In genomic region chr6:136954715-136955114, GRCm38 (mm10) we compare ENCODE assay signal across 24 mouse cellular contexts. TPM values are rescaled to one million over a fixed set of nuclear protein-coding genes. Genes with fewer than 3 reads are reported as not detected.
DNase-seq lines count a peak whose midpoint lies in the region; ATAC-seq and TF ChIP-seq lines count a peak whose summit lies in the region.
"Had no signal": no experiment of that assay in that cellular context is flagged by ENCODE, and none has a peak within 500 bp of the region (broad histone marks: within the 10 kb centered on the region; RNA-seq: fewer than 3 reads in every experiment).

No protein-coding gene starts in this region.

- no peaks in the 10 kb centered on the region for H3K36me3 ChIP-seq in heart, embryonic 12.5 days
- H3K36me3 ChIP-seq in liver, embryonic 15.5 days (replicated peaks), result no peaks in the 10 kb centered on the region
- no peaks in the 10 kb centered on the region for H3K36me3 ChIP-seq in liver, embryonic 12.5 days
- H3K36me3 ChIP-seq in liver, postnatal 0 days (replicated peaks; ENCODE audit: insufficient read depth, low read length), result no peaks in the 10 kb centered on the region
- H3K36me3 ChIP-seq: embryonic facial prominence, embryonic 13.5 days; embryonic facial prominence, embryonic 15.5 days; forebrain, embryonic 10.5 days; forebrain, embryonic 12.5 days had no signal

- H3K27me3 ChIP-seq in heart, embryonic 12.5 days (replicated peaks), result no peaks in the 10 kb centered on the region
- H3K27me3 ChIP-seq in liver, embryonic 15.5 days, result no peaks in the 10 kb centered on the region
- H3K27me3 ChIP-seq in liver, embryonic 12.5 days (replicated peaks), result no peaks in the 10 kb centered on the region
- H3K27me3 ChIP-seq in liver, postnatal 0 days (ENCODE audit: insufficient read depth, low read length), result no peaks in the 10 kb centered on the region
- H3K27me3 ChIP-seq: embryonic facial prominence, embryonic 13.5 days; embryonic facial prominence, embryonic 15.5 days; forebrain, embryonic 12.5 days had no signal

- no peak overlapping the region for H3K4me3 ChIP-seq in heart, embryonic 12.5 days
- H3K4me3 ChIP-seq in liver, embryonic 15.5 days (replicated peaks), result no peak overlapping the region
- H3K4me3 ChIP-seq in liver, embryonic 12.5 days, result no peak overlapping the region
- no peak overlapping the region for H3K4me3 ChIP-seq in liver, postnatal 0 days (ENCODE audit: low read depth, low read length)
- H3K4me3 ChIP-seq: embryonic facial prominence, embryonic 13.5 days; embryonic facial prominence, embryonic 15.5 days; erythroblast, embryonic 14.5 days; forebrain, embryonic 10.5 days; forebrain, embryonic 12.5 days had no signal

- 0 out of 2 replicates have a peak, but pooled peaks cover 2% of the 10 kb centered on the region for H3K4me1 ChIP-seq in heart, embryonic 12.5 days (replicated peaks)
- 0 out of 2 replicates have a peak, but pooled peaks cover 3% of the 10 kb centered on the region for H3K4me1 ChIP-seq in liver, embryonic 15.5 days (replicated peaks)
- H3K4me1 ChIP-seq in liver, embryonic 12.5 days, result no peaks in the 10 kb centered on the region; the same call in 1 of the 2 replicates
- H3K4me1 ChIP-seq in liver, postnatal 0 days (ENCODE audit: insufficient read depth), result 0 out of 2 replicates have a peak, but pooled peaks cover 3% of the 10 kb centered on the region
- H3K4me1 ChIP-seq: embryonic facial prominence, embryonic 13.5 days; embryonic facial prominence, embryonic 15.5 days; forebrain, embryonic 12.5 days had no signal

- H3K9me3 ChIP-seq in heart, embryonic 12.5 days (replicated peaks), result no peaks in the 10 kb centered on the region
- H3K9me3 ChIP-seq in liver, embryonic 15.5 days (replicated peaks), result no peaks in the 10 kb centered on the region
- no peaks in the 10 kb centered on the region for H3K9me3 ChIP-seq in liver, embryonic 12.5 days (replicated peaks)
- no peaks in the 10 kb centered on the region for H3K9me3 ChIP-seq in liver, postnatal 0 days (ENCODE audit: low read length)
- H3K9me3 ChIP-seq: embryonic facial prominence, embryonic 13.5 days; embryonic facial prominence, embryonic 15.5 days; forebrain, embryonic 10.5 days; forebrain, embryonic 12.5 days had no signal

- H3K27ac ChIP-seq in heart, embryonic 12.5 days (ENCODE audit: poor library complexity, severe bottlenecking), result no peak overlapping the region
- H3K27ac ChIP-seq in liver, embryonic 15.5 days (replicated peaks), result no peak overlapping the region
- no peak overlapping the region for H3K27ac ChIP-seq in liver, embryonic 12.5 days
- H3K27ac ChIP-seq in liver, postnatal 0 days (ENCODE audit: low read depth), result peak overlapping the region; percentile 62; the same call in 1 of the 2 replicates
- H3K27ac ChIP-seq: embryonic facial prominence, embryonic 13.5 days; embryonic facial prominence, embryonic 15.5 days; forebrain, embryonic 10.5 days; forebrain, embryonic 12.5 days had no signal

- DNase-seq in heart, adult 11 months, result peak; percentile 79
- DNase-seq in liver, postnatal 0 days, result peak; percentile 53
- DNase-seq: adrenal gland, adult 2 months; adrenal gland, postnatal 10 days; adrenal gland, postnatal 25 days; B cell, adult 2 months; cerebellum, adult 11 months; cerebellum, adult 18-20 months; cerebellum, adult 8-10 months; cerebellum, adult 9-11 months; cerebellum, postnatal 14 days; cerebellum, postnatal 36 days; embryo, embryonic 11 days had no signal

- H3K9ac ChIP-seq in heart, embryonic 12.5 days, result no peak overlapping the region
- H3K9ac ChIP-seq in liver, embryonic 15.5 days, result no peak overlapping the region
- H3K9ac ChIP-seq in liver, embryonic 12.5 days, result no peak overlapping the region
- H3K9ac ChIP-seq in liver, postnatal 0 days (replicated peaks), result no peak overlapping the region
- H3K9ac ChIP-seq: embryonic facial prominence, embryonic 13.5 days; embryonic facial prominence, embryonic 15.5 days; forebrain, embryonic 12.5 days had no signal

- peak; percentile 93 for TF ChIP-seq EP300 in liver, postnatal 0 days (IDR thresholded peaks at IDR 0.05; ENCODE audit: low read depth)

- H3K4me2 ChIP-seq in heart, embryonic 12.5 days, result no peak overlapping the region
- no peak overlapping the region for H3K4me2 ChIP-seq in liver, embryonic 15.5 days
- H3K4me2 ChIP-seq in liver, embryonic 12.5 days, result no peak overlapping the region
- H3K4me2 ChIP-seq in liver, postnatal 0 days (ENCODE audit: low read depth, low read length), result no peak overlapping the region
- H3K4me2 ChIP-seq: embryonic facial prominence, embryonic 13.5 days; embryonic facial prominence, embryonic 15.5 days; forebrain, embryonic 12.5 days had no signal

- ATAC-seq in heart, embryonic 12.5 days (ENCODE audit: insufficient number of reproducible peaks, low FRiP score), result no peak
- ATAC-seq in liver, embryonic 15.5 days (ENCODE audit: insufficient read depth), result peak; percentile 47; the same call in 1 of the 2 replicates
- no peak for ATAC-seq in liver, embryonic 12.5 days
- peak; percentile 92 for ATAC-seq in liver, postnatal 0 days
- ATAC-seq: forebrain, embryonic 14.5 days; forebrain, embryonic 16.5 days had no signal

- no peak for TF ChIP-seq CTCF in liver, postnatal 0 days (IDR thresholded peaks at IDR 0.05; ENCODE audit: low read depth)

- WGBS in heart, embryonic 12.5 days, result 84% methylated on average over 8 of the region's 8 CpGs
- 69% methylated on average over 8 of the region's 8 CpGs for WGBS in liver, embryonic 15.5 days (ENCODE audit: insufficient replicate concordance)
- WGBS in liver, embryonic 12.5 days (ENCODE audit: insufficient replicate concordance), result 76% methylated on average over 8 of the region's 8 CpGs
- WGBS in liver, postnatal 0 days (ENCODE audit: insufficient replicate concordance), result 70% methylated on average over 8 of the region's 8 CpGs

RNA-seq across cellular contexts. Expression of gene Arhgdib, which starts 13.0 kb away (rescaled TPM):
- 93.8 and 99.8 TPM in 2 replicates for polyA plus RNA-seq in heart, embryonic 12.5 days (2016; fragmentation: Nextera tagmentation; extraction: Ambion mirVana)
- 162 and 172 TPM in 2 replicates for polyA plus RNA-seq in liver, embryonic 15.5 days (2015; fragmentation: Nextera tagmentation; extraction: Ambion mirVana)
- polyA plus RNA-seq in liver, embryonic 12.5 days (2016; fragmentation: Nextera tagmentation; extraction: Ambion mirVana), result 120 and 122 TPM in 2 replicates
- polyA plus RNA-seq in liver, postnatal 0 days (2015; fragmentation: Nextera tagmentation; extraction: Ambion mirVana), result 190 and 192 TPM in 2 replicates

RNA-seq across cellular contexts. Expression of gene Pde6h, which starts 31.1 kb away (rescaled TPM):
- 0.22 TPM in 1 of 2 replicates, not detected in the other for polyA plus RNA-seq in heart, embryonic 12.5 days (2016; fragmentation: Nextera tagmentation; extraction: Ambion mirVana)
- polyA plus RNA-seq in liver, embryonic 15.5 days (2015; fragmentation: Nextera tagmentation; extraction: Ambion mirVana), result not detected in 2 replicates
- not detected in 2 replicates for polyA plus RNA-seq in liver, embryonic 12.5 days (2016; fragmentation: Nextera tagmentation; extraction: Ambion mirVana)
- polyA plus RNA-seq in liver, postnatal 0 days (2015; fragmentation: Nextera tagmentation; extraction: Ambion mirVana), result 0.34 and 0.77 TPM in 2 replicates
- polyA plus RNA-seq: adrenal gland, adult 2 months; embryonic facial prominence, embryonic 11.5 days; embryonic facial prominence, embryonic 13.5 days; embryonic facial prominence, embryonic 15.5 days; erythroblast, embryonic 14.5 days; forebrain, embryonic 10.5 days; forebrain, embryonic 12.5 days; forebrain, embryonic 14.5 days; forebrain, embryonic 16.5 days had no signal

RNA-seq across cellular contexts. Expression of gene Erp27, which starts 32.7 kb away (rescaled TPM):
- polyA plus RNA-seq in heart, embryonic 12.5 days (2016; fragmentation: Nextera tagmentation; extraction: Ambion mirVana), result 0.98 and 1.0 TPM in 2 replicates
- 0.28 and 0.74 TPM in 2 replicates for polyA plus RNA-seq in liver, embryonic 15.5 days (2015; fragmentation: Nextera tagmentation; extraction: Ambion mirVana)
- 0.27 and 0.43 TPM in 2 replicates for polyA plus RNA-seq in liver, embryonic 12.5 days (2016; fragmentation: Nextera tagmentation; extraction: Ambion mirVana)
- polyA plus RNA-seq in liver, postnatal 0 days (2015; fragmentation: Nextera tagmentation; extraction: Ambion mirVana), result 0.40 and 0.42 TPM in 2 replicates
- polyA plus RNA-seq: adrenal gland, adult 2 months; embryonic facial prominence, embryonic 11.5 days; erythroblast, embryonic 14.5 days; forebrain, embryonic 10.5 days; forebrain, embryonic 12.5 days had no signal

Comparison
In these comparisons a context has a peak if more than half of its experiments do, and no peak if none do; other contexts are left out.
1. ATAC-seq: peak in liver, embryonic 15.5 days (single experiment) and liver, postnatal 0 days (single experiment); none in heart, embryonic 12.5 days (single experiment) and liver, embryonic 12.5 days (single experiment).